Mouse (Mus musculus): ENCODE data around the gene Pnpla2.
"Not testable (repeated sequence)": the region's sequence is repeated elsewhere in the genome, so short reads cannot be mapped to it uniquely, and the experiment has no call there.

Pnpla2 gene

DNA sequence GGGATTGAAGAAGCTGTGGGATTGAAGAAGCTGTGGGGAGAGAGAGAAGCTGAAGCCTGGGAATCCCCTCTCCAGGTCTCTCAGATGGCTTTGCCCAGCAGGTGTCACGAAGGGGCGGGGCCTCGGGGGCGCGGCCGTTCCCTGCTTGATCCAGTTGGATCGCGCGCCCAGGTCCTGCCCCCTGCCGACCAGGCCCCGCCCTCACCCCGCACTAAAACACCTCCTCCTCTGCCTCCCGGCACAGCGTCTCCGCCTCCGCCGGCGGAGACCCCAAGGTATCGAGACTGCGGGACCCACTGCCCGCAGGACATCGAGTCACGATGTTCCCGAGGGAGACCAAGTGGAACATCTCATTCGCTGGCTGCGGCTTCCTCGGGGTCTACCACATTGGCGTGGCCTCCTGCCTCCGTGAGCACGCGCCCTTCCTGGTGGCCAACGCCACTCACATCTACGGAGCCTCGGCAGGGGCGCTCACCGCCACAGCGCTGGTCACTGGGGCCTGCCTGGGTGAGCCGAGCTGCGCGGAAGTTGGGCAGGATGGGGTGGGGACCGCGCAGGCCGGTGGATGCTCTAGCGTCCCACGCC lies at the start of gene Pnpla2:
Pnpla2 (plus strand) TSS at position 232 of the 585 bp plus-strand sequence.
- in situ Hi-C loops (cut with MboI, MseI): no loop called here

DNA sequence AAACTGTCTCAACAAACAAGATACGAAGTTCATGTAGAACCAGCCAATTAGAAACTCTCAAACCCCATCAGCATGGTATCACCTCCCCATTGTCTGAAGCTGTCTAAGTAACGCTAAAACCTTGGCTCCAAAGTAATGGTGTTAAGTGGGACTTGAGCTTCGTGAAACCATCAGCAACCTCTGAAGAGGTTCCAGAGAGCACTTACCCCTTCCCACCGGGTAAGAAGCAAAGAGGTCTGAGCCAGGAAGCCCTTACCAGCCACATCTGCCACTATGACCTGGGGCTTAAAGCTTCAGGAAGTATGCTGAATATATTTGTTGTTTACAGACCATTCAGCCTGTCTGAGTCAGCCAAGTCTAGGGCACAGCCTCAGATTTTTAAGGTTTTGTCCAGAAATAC lies 49.5 kb upstream of the Pnpla2 start:
- in situ Hi-C loops (cut with MboI, MseI): no loop called here

DNA sequence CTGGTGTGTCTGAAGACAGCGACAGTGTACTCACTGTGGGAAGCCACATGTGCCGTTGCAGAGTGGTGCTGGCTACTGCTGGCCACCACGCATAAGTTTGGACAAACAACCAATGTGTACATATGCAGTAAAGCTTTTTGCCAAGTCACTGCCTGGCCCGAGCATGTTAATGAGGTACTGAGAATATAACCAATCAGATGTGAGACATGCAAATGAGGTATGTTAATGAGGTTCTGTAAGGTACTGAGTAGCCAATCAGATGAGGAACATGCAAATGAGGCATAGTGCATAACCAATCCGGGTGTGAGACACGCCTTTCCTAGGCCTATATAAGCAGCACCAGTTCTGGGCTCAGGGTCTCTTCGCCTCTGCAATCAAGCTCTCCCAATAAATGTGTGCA lies 47.3 kb upstream of the Pnpla2 start:
- in situ Hi-C loops (cut with MboI, MseI): not testable (repeated sequence)

DNA sequence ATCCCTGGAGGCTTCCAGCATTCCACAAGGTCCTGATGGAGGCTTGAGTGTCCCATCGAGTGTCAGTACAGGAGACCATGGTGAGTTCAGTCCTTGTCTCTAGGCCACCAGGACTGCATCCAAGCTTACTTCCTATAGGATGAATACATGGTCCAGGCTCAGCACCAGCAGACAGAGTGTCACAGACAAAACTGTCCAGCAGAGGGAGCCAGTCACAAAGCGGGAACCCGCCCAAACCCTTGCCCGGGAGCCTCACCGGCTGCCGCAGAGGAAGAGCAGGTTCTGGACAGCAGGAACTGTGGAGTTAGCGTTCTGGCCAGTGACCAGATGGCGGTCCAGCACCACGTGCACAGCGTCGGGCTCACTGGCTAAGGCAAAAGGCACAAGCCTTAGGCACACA lies 46.2 kb upstream of the Pnpla2 start:
- in situ Hi-C loops (cut with MboI, MseI): no loop called here

DNA sequence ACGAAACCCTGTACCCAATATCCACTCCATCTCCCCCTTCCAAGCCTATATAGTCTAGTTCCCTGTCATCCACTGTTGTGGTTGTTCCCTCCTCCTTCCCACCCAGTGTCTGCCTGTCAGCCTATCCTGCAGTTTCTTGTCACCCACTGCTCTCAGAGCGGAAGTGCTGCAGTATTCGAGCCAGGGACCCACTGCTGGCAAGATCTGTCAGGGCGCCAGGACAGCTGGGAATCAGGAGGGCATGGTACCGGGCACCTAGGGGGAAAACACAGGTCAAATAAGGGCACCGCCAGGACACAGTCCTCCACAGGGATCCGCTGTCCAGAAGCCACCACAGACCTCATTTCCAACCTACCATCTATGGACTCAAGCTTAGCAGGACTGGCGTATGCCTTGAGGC lies 44.4 kb upstream of the Pnpla2 start:
- in situ Hi-C loops (cut with MboI, MseI): no loop called here

DNA sequence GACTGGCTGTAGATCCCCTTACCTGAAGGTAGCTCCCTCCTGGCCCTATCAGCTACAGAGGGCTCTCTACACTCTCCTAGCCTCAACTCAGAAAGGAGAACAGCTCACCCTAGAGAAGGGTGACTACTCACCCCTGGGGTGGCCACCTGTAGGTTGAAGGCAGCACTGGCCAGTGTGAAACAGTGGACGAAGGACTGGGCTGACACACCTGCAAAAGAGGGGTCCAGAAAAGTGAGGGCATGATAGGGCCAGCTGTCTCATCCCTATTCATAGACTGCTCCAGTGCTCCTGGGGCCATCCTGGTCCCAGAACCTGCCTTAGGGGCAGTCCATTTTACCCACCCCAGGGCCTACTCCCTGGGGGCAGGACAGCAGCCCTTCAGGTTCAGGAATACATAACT lies 43.3 kb upstream of the Pnpla2 start:
- in situ Hi-C loops (cut with MboI, MseI): no loop called here

DNA sequence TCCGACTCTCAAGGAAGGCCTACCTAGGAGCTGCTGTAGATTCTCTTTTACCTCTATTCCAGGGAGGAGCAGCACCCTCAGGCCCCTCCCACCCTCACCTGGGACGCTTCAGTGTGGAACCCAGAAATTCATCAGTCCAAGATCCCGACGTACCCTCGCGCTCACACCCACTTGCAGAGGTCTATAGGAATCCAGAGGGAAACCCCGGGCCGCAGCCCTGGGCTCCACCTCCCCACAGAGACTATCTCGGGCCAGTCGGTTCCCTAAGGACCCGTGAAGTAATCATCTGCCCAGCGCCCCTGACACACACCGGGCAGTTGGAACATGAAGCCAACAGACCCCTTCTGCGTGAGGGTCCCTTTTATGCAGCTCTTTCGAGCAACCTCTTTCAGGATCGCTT lies 41.7 kb upstream of the Pnpla2 start:
- in situ Hi-C loops (cut with MboI, MseI): no loop called here

DNA sequence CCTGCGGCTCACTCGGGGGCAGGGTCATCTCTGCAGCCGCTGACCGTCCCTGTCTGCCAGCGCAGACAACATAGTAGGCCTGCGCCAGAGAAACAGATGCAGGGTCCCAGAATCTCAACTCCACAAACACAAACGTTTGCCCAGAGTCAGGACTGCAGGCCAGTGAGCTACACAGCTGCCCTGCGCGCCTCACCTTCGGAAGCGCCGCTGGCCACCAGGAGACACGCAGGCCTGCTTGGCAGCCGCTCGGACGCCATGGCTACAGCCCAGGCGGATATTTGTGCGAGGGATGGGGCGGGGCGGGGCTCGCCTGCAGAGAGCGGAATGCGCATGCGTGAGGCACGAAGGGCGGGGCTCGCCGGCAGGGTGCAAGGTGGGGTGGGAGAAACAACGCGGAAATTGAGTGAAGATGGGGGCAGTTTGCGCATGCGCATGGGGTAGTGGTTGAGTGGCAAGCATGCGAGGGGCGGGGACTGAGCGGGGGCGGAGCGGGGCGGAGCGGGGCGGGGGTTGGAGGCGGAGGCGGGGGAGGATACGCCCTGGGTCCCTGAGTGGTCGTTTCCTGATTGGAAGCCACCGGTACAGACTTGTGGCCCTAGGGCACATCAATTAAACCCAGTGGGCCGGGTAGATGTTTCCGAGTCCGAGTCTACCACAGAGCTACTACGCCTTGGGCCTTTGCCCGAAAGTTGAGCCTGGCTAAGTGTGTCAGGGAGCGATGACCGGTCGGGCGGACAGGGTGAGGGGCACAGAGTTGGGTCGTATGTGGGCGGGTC lies 41.0 kb upstream of the Pnpla2 start, which contains the start of gene Gatd1:
Gatd1 (minus strand) TSS at position 328 of the 776 bp plus-strand sequence.
- in situ Hi-C loops (cut with MboI, MseI): no loop called here

DNA sequence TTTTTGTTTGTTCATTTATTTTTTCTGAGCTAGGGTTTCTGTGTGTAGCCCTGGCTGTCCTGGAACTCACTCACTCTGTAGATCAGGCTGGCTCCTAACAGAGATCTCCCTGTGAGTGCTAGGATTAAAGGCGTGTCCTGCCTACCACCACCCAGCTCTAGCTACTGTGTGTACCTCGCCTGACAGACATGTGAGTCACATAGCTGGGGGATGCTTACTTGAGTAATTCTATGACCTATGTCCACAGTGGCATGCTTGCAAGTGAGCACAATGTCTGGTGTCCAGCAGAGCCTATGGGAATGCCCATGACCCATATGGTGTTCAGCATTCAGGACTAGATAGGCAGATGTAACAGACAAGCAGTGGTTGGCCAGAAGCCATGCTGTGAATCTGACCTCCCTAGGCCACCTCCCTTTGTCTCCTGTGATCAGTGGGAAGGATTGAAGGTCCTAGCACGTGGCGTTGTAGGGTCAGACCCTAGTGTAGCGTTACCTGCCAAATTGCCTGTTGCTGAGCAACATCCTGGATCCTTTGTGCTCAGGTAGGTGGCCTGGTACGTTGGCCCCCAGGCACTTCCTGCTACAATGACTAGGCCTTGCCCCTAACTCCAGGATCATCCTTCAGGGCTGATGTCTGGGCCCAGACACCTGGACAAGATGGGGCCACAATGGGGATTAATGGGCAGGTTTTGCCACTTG lies 38.7 kb upstream of the Pnpla2 start:
- in situ Hi-C loops (cut with MboI, MseI): no loop called here

DNA sequence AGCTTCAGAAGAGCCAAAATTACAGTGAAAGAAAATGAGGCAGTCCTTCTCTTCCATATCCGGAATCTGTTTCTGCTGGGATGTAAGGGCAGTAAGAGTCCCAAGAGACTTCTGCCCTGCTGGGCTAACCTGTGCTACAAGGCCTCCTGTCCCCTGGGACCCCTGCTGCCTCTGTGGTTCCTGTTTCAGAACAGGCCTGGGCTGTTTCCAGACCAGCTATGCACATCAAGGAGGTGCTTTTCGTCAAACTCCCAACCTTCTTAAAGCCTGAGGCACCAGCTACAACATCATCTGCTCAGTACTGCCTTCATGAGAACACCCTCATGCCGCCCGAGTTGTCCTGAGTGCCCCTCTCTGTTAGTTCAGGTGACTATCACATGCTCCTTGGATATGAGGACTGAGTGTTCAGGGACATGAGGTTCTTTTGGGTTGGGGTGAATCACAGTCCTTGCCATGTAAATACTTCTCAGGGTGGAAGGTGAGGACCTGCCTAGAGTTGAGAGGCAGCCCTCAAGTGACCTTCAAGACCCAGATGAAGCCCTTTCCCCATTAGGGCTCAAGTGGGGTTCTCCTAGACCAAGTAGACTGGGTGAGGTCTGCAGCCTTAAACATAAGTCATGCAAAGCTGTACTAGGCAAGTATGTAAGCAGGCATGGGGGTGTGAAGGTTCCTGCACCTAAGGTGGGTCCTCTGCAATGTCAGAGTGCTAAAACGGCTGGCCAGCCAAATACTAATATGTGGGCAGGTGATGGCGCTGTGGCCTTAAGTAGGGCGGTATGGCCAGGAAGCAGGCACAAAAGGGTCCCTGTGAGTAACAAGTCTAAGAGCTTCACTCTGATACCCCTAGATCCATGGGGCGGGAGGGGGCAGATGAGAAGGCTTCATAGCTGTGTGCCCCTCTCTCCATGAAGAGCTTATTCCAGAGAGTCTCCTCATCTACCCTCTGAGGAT lies 37.0 kb upstream of the Pnpla2 start:
- in situ Hi-C loops (cut with MboI, MseI): no loop called here

DNA sequence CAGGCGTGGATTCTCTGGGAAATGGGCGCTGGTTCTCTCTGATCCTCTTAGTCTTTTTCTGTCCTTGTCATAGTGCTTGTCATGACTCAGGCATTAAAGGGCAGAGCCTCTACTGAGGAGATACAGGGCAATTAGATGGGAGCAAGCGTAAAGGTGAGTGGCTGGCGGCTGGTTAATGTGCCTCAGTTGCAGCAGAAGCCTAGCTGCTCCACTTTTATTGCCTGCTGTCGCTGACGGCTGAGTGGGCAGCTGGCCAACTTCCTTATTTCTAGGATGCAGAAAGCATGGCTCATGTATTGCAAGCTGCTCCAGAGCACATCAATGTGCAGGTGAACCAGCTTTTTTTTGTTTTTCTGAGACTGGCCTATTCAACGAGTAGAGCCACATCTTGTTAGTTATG lies 36.0 kb upstream of the Pnpla2 start:
- in situ Hi-C loops (cut with MboI, MseI): no loop called here

DNA sequence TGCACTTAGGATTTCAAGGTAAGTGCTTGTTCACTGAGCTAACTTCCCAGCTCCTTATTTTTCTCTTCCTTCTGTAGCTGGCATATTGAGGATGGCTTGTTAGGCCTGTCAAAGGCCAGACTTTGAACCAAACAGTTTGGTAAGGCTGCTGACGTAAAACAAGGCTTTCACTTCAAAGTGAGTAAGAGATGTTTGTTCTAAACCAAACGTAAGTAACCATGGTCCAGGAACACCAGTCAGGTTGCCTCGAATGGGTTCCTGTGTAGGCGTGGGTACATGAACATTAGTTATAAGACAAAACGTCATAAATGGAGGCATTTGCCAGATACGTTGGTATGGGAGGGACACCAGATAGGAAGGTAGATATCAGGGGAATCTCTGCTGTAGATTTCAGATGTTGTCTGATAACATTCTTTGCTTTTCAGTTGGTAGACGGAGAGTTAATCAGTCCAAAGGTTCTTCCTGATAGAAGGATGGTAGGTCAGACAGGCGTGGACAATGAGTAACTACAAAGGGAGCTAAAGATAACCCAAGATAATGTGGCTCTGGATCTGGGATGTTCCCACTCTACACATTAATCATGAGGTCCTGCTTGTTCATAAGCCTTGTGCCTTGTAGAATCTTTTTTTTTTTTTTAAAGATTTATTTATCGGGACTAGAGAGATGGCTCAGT lies 34.8 kb upstream of the Pnpla2 start:
- in situ Hi-C loops (cut with MboI, MseI): no loop called here

DNA sequence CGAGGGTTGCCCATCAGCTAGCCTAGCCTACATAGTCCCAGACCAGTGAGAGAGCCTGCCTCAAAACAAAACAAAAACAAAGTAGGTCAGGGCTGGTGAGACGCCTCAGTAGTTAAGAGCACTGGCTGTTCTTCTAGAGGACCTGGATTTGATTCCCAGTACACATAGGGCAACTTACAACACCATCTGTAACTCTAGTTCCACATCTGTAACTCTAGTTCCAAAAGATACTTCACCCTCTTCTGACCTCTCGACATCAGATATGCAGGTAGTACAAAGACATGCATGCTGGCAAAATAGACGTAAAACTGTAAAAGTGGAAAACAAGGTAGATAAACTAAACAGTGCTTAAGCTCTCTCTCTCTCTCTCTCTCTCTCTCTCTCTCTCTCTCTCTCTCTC lies 31.2 kb upstream of the Pnpla2 start:
- in situ Hi-C loops (cut with MboI, MseI): no loop called here

DNA sequence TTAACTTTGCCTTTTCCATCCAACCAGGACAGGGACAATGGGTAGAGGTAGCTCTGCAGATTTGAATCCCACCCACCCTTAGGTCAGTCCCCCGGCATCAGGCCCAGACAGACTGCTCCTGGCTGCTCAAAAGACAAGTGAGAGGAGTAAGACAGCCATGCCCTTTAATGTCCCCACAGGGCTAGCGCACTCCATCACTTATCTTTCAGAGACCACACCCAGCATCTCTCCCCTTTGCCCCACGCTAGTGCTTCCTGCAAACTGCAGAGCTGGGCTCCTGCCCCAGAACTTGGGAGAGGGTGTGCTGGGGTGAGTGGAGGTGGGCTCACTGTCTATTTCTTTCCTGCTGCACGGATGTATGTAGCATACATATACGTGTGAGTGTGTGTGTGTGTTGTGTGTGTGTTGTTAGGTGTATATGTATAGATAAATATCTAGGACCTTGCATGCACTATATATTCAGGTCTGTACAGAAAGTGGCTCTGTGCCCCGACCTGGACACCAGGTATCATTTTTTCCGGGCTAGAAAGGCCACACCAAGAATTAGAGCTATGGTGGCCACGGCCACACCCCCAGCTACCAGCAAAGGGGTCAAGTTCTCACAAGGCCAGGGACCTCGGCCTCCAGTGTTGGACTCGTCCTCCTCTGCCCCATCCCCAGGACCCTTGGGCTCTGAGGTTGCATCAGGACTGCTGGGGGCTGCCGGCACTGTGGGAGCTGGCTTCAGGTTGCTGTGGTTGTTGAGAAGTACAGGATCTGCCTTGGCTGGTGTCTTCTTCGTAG lies 27.9 kb upstream of the Pnpla2 start:
- in situ Hi-C loops (cut with MboI, MseI): no loop called here

DNA sequence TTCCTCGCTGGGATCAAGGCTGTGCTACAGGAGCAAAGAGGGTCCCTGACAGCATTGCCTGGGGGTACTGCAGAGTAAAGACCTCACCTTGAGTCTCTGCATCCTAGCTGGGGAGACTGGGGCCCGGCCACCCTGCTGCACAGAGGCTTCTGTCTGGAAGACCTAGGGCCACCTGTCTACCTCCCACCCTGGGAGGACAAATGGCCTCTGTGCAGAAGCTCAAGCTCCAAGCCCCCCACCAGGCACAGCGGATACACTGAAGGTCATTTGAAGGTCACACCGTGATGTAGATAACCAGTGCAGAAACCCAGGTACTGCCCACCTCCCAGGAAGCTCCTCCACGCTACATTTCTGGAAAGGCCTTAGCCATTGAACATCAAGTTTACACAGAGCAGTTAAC lies 26.3 kb upstream of the Pnpla2 start:
- in situ Hi-C loops (cut with MboI, MseI): no loop called here

DNA sequence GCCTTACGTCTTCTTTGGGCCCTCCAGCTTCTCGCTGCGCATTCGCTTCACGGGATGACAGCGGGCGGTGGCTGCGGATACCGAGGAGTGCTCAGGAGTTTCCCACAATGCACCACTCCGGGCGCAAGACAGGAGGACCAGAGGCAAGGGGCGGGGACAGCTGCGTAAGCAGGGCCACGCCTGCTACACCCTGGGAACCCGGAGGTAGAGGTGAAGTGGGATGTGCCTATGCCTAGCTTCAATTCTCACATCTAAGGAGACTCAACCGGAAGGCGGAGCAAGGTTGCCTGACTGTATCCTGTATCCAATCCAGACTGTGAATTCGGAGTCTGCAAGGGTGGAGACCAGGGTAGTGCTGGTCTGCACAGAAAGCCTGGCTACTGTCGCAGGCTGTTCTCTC lies 25.7 kb upstream of the Pnpla2 start, which contains the start of gene Cend1:
Cend1 (minus strand) TSS at position 182 of the 400 bp plus-strand sequence.
- in situ Hi-C loops (cut with MboI, MseI): no loop called here

DNA sequence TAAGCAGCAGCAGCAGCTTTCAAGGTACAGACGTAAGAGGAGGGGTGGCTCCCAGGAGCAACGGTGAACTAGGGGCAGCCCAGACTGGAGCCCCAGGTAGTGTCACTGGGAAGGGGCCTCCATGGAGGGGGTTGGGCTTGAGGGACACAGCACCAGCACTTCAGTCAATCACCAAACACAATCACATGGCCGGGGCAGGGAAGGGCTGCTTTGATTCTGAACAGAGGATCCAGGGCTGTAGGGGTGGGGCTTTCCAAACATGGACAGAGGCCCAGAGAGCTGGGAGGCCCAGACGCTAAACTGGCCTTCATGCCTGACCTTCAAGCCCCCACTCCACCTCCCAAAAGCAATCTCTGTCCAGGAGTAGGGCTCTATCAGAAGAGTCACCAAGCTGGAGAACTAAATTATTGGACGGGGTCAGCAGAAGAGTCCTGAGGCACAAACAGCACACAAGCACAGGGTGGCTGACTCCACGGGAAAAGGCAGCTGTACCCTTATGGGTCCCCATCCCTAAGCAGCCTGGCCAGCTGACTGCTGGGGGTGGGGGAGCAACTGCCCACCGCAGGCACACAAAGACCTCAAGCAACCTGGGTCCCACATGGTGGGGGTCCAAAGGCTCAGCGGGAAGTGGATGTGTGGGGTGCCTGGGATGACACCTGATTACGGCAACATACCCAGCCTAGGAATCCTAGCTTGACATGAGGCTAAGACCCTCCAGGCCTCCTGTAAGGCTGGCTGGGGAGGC lies 25.0 kb upstream of the Pnpla2 start:
- in situ Hi-C loops (cut with MboI, MseI): no loop called here

DNA sequence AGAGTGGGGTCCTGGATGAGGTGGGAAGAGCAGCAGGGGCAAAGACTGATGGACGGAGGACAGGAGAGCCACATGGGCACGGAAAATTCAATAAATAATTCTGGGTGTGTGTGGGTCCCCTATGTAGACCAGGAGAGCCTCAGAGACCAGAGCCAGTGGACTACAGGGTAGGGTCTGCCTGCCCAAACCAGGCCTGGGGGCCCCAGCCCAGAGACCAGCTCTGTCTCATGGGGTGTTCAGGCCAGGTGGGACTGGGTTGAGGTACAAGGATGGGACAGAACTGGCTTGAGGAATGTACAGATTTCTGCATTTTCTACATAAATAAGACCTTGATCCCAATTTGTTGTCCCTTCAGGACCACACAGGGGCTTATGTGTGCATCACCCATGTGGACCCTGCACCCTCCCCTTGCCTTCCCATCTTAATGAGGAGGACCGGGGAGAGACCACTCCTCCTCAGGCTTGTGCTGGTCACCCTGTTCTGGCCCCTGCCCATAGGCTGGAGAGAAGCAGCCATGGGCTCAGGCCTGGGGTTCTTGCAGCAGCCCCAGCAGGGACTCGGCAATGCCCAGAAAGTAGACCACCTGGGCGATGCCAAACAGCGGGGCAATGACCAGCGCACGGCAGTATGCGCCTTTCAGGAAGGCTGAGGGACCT lies 24.3 kb upstream of the Pnpla2 start:
- in situ Hi-C loops (cut with MboI, MseI): no loop called here
